Mouse (Mus musculus) heart, embryonic 11.5 days (tissue): Measurements from ENCODE around the gene Bri3. TPM values are rescaled to one million over a fixed set of nuclear protein-coding genes. Genes with fewer than 3 reads are reported as not detected.
"Not testable (repeated sequence)": the region's sequence is repeated elsewhere in the genome, so short reads cannot be mapped to it uniquely, and the experiment has no call there.

ENCODE experiments used
- ATAC-seq: fragments of 200-750 bp; cut with Nextera tagmentation; replicated peaks from 2 replicates; pipeline ENCODE4 v1.8.0; 2017; ENCODE audit warnings: moderate library complexity; ENCODE audit not compliant: insufficient number of reproducible peaks, low FRiP score, low TSS enrichment
- H3K27ac ChIP-seq: fragments of 300-500 bp; sonication (generic); 2 replicates; pipeline ENCODE4 v1.5.1; 2014; ENCODE audit warnings: mild to moderate bottlenecking, low read depth, low read length
- H3K27me3 ChIP-seq: fragments of 300-500 bp; sonication (generic); 2 replicates; pipeline ENCODE4 v1.6.1; 2014; ENCODE audit warnings: mild to moderate bottlenecking, low read length, mixed read lengths; ENCODE audit not compliant: control insufficient read depth, insufficient read depth
- H3K36me3 ChIP-seq: fragments of 300-500 bp; sonication (generic); 2 replicates; pipeline ENCODE4 v1.6.1; 2014; ENCODE audit warnings: mild to moderate bottlenecking, low read length, moderate library complexity, mixed read lengths; ENCODE audit not compliant: control insufficient read depth, insufficient read depth
- H3K4me1 ChIP-seq: fragments of 300-500 bp; sonication (generic); 2 replicates; pipeline ENCODE4 v1.6.1; 2014; ENCODE audit warnings: low read length; ENCODE audit not compliant: control insufficient read depth, insufficient read depth
- H3K4me2 ChIP-seq: fragments of 300-500 bp; sonication (generic); 2 replicates; pipeline ENCODE4 v1.6.1; 2014; ENCODE audit warnings: mild to moderate bottlenecking, moderate library complexity
- H3K4me3 ChIP-seq: fragments of 300-500 bp; sonication (generic); 2 replicates; pipeline ENCODE4 v1.5.1; 2014; ENCODE audit warnings: low read depth, low read length
- H3K9ac ChIP-seq: fragments of 300-500 bp; sonication (generic); 2 replicates; pipeline ENCODE4 v1.6.1; 2014; ENCODE audit warnings: mild to moderate bottlenecking, low read depth, low read length, moderate library complexity
- H3K9me3 ChIP-seq: fragments of 300-500 bp; sonication (generic); replicated peaks from 2 replicates; pipeline ENCODE4 v1.6.1; 2016; ENCODE audit warnings: low read length; ENCODE audit not compliant: control insufficient read depth
- WGBS: fragments of 180-500 bp; shearing (Covaris S2); extraction: QIAGEN DNeasy Blood & Tissue Kit; methylation state at CpG from one replicate; pipeline ENCODE4 v1.1.7; 2014; ENCODE audit not compliant: insufficient replicate concordance; 5-methylcytosine and 5-hydroxymethylcytosine counted together
- polyA plus RNA-seq: library from polyadenylated mRNA; unstranded; fragments of >200 nt; fragmentation: Nextera tagmentation; extraction: Ambion mirVana; gene quantifications from 2 replicates; pipeline ENCODE4 v1.2.1, GENCODE M21; 2014

The Bri3 gene
- polyA plus RNA-seq, 1 experiment from 2014 or later = 110 TPM

- Histone ChIP-seq H3K9me3 (no peaks in the 10 kb centered on the region), H3K4me3 (no peak overlapping the region), H3K9ac (no peak overlapping the region), H3K27ac (no peak overlapping the region), H3K4me1 (peaks cover 11% of the 10 kb centered on the region; the same call in 1 of the 2 replicates), H3K27me3 (no peaks in the 10 kb centered on the region), H3K4me2 (no peak overlapping the region), H3K36me3 (no peaks in the 10 kb centered on the region)
- no peak for ATAC-seq
- 66% methylated on average over 3 of the region's 3 CpGs for WGBS
These were observed 78.5 kb downstream of the Bri3 start for GRCm38 (mm10) chr5:144322717-144323116.

GRCm38 (mm10) chr5:144334010-144334409 is 89.8 kb downstream of the Bri3 start:
- Histone ChIP-seq H3K27ac (no peak overlapping the region), H3K4me1 (peaks cover 5% of the 10 kb centered on the region; the same call in 1 of the 2 replicates), H3K9me3 (no peaks in the 10 kb centered on the region), H3K4me3 (no peak overlapping the region), H3K27me3 (no peaks in the 10 kb centered on the region), H3K4me2 (no peak overlapping the region), H3K9ac (no peak overlapping the region), H3K36me3 (no peaks in the 10 kb centered on the region)
- WGBS = 87% methylated on average over 11 of the region's 11 CpGs
- ATAC-seq = no peak

GRCm38 (mm10) chr5:144335357-144335756 is 91.1 kb downstream of the Bri3 start:
- WGBS = 70% methylated on average over 6 of the region's 6 CpGs
- not testable (repeated sequence) for H3K9ac ChIP-seq

GRCm38 (mm10) chr5:144338787-144339186 is 94.5 kb downstream of the Bri3 start:
- Histone ChIP-seq H3K27me3 (no peaks in the 10 kb centered on the region), H3K4me2 (no peak overlapping the region), H3K4me1 (peaks cover 5% of the 10 kb centered on the region; the same call in 1 of the 2 replicates), H3K4me3 (no peak overlapping the region), H3K27ac (no peak overlapping the region), H3K36me3 (no peaks in the 10 kb centered on the region), H3K9me3 (no peaks in the 10 kb centered on the region), H3K9ac (no peak overlapping the region)
- whole genome bisulfite sequencing = 67% methylated on average over 1 of the region's 1 CpGs
- ATAC-seq = no peak

More at GRCm38 (mm10) chr5:144335357-144335756, 91.1 kb downstream of the Bri3 start:
- H3K4me2 ChIP-seq, H3K36me3 ChIP-seq, H3K27ac ChIP-seq, H3K9me3 ChIP-seq, ATAC-seq, H3K4me1 ChIP-seq, H3K27me3 ChIP-seq, H3K4me3 ChIP-seq: not testable (repeated sequence)

- Histone ChIP-seq H3K9me3 (no peaks in the 10 kb centered on the region), H3K4me1 (peaks cover 5% of the 10 kb centered on the region; the same call in 1 of the 2 replicates), H3K27ac (no peak overlapping the region), H3K4me3 (no peak overlapping the region), H3K9ac (no peak overlapping the region), H3K27me3 (no peaks in the 10 kb centered on the region), H3K36me3 (no peaks in the 10 kb centered on the region), H3K4me2 (no peak overlapping the region)
- no peak for ATAC-seq
- WGBS = 79% methylated on average over 1 of the region's 1 CpGs
These were observed 96.8 kb downstream of the Bri3 start for GRCm38 (mm10) chr5:144341085-144341484.

DNA sequence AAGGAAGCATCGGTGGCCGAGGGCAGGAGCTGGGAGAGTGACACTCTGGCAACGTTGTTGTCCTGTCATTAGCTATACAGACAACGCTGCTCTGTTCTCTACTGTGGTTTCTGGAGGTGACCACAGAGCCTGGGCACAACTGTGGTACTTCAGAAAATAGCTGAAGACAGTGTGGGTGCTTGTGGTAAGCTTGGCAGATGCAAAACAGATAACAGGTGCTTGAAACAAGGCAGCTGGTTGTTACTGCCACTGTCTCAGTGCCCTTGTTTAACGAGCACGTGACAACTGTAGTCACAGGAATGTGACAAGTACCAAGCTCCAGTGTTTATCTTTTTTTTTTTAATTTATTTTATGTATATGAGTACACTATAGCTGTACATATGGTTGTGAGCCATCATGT is 100.4 kb downstream of the Bri3 start:
- H3K4me2 ChIP-seq = no peak overlapping the region
- H3K4me1 ChIP-seq = no peaks in the 10 kb centered on the region
- no peak overlapping the region for H3K4me3 ChIP-seq
- H3K36me3 ChIP-seq = no peaks in the 10 kb centered on the region
- H3K27me3 ChIP-seq = no peaks in the 10 kb centered on the region
- no peaks in the 10 kb centered on the region for H3K9me3 ChIP-seq
- no peak overlapping the region for H3K27ac ChIP-seq
- H3K9ac ChIP-seq = no peak overlapping the region
- 66% methylated on average over 6 of the region's 6 CpGs for WGBS
- ATAC-seq = no peak

DNA sequence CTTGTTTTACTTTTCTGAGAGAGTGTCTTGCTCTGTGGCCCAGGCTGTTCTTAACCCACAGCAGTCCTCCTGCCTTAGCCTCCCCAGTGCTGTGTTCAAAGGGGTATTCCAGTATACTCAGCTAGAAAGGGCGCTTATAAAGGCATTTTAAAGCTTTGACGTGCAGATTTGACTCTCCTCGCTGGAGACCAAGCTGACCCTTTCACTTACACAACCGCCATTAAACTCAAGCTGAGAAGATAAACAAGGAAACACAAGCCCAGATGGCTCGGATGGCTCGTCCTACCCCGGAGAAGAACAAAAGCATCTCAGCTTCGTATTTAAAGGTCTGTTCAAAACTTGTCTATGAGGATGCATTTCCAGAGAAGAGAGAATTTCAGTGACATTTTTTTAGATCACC is 106.9 kb downstream of the Bri3 start:
- Histone ChIP-seq H3K36me3 (no peaks in the 10 kb centered on the region), H3K9me3 (no peaks in the 10 kb centered on the region), H3K27ac (no peak overlapping the region), H3K27me3 (no peaks in the 10 kb centered on the region), H3K4me1 (no peaks in the 10 kb centered on the region), H3K4me3 (no peak overlapping the region), H3K9ac (no peak overlapping the region), H3K4me2 (no peak overlapping the region)
- WGBS = 27% methylated on average over 8 of the region's 8 CpGs
- no peak for ATAC-seq

GRCm38 (mm10) chr5:144352250-144353047 is 108.2 kb downstream of the Bri3 start:
- WGBS = 82% methylated on average over 9 of the region's 9 CpGs

More at GRCm38 (mm10) chr5:144352250-144353047, 108.2 kb downstream of the Bri3 start:
- Histone ChIP-seq H3K4me3 (no peak overlapping the region), H3K4me1 (no peaks in the 10 kb centered on the region), H3K27me3 (no peaks in the 10 kb centered on the region), H3K4me2 (no peak overlapping the region), H3K9me3 (no peaks in the 10 kb centered on the region), H3K36me3 (no peaks in the 10 kb centered on the region), H3K27ac (no peak overlapping the region), H3K9ac (no peak overlapping the region)
- ATAC-seq = no peak
